Mouse (Mus musculus) left cerebral cortex, postnatal 10 days (tissue): ENCODE measurements at regions not wholly inside any gene's neighbourhood (a gene's known extent, or its start where the extent isn't known, plus 50 kb on each side); places are given as distances from the start of the nearest gene placed in this dataset.

Experiments used
- DNase-seq, 2 experiments: peaks; one replicate each; pipeline ENCODE4 v3.0.0; 2021 to 2022; ENCODE audit warnings: low spot score in 2 of 2, mixed read lengths in 1 of 2; ENCODE audit errors: extremely low spot score in 1 of 2
- intact Hi-C: fragments of 180-260 bp; cut with DNase I; formaldehyde crosslinking; loops from one replicate; pipeline ENCODE4 v1.15.1; 2025

DNA sequence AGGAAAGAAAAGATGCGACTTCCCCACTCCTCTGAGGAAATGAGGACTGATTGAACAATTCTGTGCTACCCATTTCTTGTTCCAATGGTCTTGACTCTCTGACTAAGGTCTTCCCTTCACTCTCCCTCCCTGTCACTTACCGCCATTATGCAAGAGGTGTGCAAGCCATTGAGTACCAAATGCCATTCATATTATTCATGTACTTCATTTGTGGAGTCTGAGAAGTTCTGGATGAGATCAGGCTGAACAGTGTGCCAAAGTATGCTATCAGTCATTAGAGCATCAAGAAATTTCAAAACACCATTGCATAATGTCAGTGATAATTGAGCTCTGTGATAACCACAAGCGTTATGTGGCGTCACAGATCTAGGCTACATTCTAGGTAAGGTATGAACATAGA lies 229.1 kb upstream of the Marcks start:
- no peak for DNase-seq
- intact Hi-C loops = no loop called here

- no peak for DNase-seq
- intact Hi-C loops = no loop called here
These were observed 225.8 kb upstream of the Marcks start for GRCm38 (mm10) chr10:37364506-37364905.

- intact Hi-C loops = no loop called here
- no peak for DNase-seq
These were observed 222.3 kb upstream of the Marcks start for GRCm38 (mm10) chr10:37360985-37361384.

DNA sequence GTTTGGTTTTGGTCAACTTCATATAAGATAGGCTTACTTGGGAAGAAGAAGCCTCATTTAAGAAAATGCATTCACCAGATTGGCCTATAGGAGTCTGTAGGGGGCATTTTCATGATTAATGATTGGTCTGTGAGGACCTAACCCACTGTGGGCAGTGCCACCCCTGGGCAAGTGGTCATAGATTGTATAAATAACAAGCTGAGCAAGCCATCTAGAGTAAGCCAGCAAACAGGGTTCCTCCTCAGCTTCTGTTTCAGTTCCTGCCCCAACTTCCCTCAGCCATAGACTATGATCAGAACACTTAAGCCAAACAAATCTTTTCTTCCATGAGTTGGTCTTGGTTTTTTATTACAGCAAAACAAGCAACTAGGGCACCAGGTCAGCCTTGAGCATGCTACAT lies 220.2 kb upstream of the Marcks start:
- intact Hi-C loops = loop anchor here (5.0 kb wide), 1 partner anchor 222 kb away; the partner anchor contains the start of gene Marcks
- DNase-seq = no peak

GRCm38 (mm10) chr10:37358334-37358733 lies 219.6 kb upstream of the Marcks start:
- no peak for DNase-seq
- intact Hi-C loops = loop anchor here (5.0 kb wide), 1 partner anchor 221 kb away; the partner anchor contains the start of gene Marcks

DNA sequence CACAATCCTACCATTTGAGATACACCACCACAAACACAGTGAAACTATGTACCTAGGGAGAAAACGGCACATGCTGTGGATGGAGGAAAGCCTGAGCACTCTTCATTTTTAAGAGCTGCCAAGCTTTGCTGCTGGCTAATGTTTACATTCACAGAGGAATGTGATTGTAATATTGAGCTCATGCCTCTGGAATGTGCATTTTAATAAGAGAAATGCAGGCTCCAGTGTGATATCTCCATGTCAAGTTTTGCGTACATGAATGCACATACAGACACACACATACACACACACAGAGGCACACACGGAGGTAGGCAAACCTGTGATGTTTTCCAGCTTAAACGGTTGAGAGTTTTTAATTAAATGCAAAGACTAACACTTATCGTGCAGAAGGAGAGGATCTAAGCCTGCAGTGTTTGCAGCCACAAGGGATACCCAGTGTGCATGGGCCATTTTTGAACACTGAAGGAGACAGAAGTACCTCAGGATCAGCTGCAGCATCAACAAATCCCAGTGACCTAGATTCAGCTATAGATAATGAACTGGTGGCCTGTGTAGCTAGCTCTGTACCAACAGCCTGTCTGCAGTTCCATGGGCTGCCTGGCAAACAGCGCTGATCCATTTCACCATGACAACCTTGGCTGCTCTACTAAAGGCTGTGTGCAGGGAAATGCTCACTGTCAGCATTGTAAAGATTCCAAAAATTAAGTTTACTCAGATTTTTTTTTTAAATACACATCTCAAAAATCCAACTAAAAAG lies 218.8 kb upstream of the Marcks start:
- DNase-seq = peak; percentile 48 to 69
- intact Hi-C loops = loop anchor here (5.0 kb wide), 1 partner anchor 220 kb away; the partner anchor contains the start of gene Marcks

- intact Hi-C loops = no loop called here
- DNase-seq = no peak
These were observed 210.5 kb upstream of the Marcks start for GRCm38 (mm10) chr10:37349261-37349660.

DNA sequence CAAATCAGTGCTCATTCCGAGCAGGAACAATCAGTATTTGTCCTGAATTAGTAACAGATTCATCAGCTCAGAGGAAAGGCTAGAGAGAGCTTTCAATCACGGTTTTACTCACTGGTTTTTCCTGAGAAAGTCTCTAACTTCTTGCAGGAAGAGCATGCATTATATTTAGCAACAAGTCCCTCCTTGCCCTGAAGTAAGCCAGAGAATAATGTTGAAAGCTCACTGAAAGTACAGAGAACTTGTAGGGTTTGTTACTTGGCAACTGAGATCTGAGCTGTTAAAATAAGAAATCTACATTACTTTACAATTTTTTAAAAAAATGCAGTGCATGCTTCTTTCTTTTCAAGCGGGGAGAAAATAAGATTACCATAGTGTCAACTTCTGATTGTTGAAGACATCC lies 209.7 kb upstream of the Marcks start:
- intact Hi-C loops = no loop called here
- no peak for DNase-seq

DNA sequence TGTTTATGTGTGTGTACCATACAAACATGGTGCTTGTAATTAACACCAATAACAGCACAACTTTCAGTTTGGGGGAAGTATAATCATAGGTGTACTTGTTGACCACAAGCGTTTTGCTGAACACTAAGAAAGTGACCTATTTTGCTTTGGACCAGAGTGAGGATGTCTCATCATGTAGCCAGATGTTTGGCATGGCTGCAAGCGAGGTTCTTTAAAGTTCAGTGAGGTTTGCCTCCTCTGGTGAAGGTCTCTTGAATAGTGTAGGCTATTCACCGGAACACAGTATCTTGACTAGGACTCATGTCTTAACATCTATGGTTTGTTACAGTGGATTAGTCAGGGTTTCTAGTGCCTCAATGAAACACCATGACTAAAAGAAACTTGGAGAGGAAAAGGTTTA lies 208.9 kb upstream of the Marcks start:
- intact Hi-C loops = no loop called here
- DNase-seq = no peak

DNA sequence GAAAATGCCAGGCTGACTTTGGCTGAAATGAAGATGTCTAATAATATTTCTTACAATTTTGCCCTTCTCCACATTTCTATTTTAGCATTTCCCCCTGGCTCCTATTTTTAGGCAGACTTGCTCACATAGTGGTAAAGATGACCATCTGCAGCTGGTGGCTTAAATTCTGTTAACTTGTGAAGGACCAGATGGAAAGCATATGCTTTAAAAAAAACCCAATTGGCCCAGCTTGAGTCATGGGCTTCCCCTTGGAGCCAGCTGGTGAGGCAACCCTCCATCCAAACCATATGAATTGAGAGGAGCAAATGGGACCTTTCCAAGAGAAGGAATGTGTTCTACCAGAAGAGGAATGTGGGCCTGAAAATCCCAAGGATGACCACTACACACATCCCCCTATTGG lies 204.0 kb upstream of the Marcks start:
- intact Hi-C loops = no loop called here
- DNase-seq = peak; percentile 22 to 44

DNA sequence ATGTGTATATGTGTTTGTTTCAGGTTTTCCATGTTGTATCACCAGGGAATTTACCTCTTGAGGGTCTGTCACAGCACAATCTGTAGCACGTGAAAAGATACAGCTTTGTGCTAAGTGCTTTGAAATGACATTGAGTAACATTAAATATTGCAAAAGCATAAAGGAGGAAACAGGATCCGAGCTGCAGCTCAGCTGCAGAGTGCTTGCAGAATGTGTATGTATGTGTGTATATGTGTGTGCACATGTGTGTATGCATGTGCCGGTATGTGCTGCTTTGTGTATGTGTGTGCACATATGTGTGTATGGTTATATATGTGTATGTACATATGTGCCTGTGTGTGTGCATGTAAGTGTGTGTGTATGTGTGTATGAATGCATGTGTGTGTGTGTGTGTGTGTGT lies 200.9 kb upstream of the Marcks start:
- intact Hi-C loops = no loop called here
- no peak for DNase-seq

DNA sequence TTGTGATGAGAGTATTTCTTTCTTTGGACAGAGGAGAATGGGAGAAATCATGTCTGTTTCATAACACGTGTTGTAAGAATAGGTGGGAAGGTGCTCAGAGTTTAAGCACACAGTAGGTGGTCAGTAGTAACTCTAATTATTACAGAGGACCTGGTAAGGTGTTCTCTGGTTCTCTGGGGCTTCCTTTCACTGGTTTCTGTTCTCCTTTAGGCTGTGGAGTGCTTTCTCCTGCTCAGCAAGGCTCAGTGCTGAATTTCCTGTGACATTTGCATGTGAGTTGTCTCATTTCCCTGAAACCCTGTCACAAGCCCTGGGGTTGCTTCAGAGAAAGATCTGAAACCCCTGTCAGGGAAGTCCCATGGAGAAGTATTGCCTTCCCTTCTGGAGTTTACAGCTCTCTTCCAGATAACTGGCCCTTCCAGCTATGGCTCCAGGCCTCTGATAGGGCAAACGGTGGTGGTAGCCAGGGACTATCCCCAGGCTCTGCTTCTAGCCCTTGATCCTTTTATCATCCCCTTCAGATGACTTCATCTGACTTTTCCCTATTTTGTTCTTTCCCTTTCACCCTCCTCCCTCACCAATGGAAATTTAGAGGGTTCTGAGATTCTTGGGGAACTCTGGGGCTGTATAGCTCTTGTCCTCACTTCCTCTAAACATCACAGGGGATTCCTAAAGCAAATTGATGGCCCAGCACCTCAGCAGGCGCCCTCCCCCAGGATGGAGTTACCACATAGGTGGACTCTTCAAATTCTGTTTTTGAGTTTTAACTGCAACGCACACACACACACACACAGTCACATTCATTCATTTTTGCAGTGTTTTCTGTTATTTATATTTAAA lies 199.6 kb upstream of the Marcks start:
- no peak for DNase-seq
- intact Hi-C loops = no loop called here

GRCm38 (mm10) chr10:37337172-37337620 lies 198.5 kb upstream of the Marcks start:
- intact Hi-C loops = no loop called here
- DNase-seq = peak in 1 of 2 experiments; percentile 34

- DNase-seq = no peak
These were observed 196.4 kb upstream of the Marcks start for GRCm38 (mm10) chr10:37335148-37335547.

GRCm38 (mm10) chr10:37326168-37326534 lies 187.4 kb upstream of the Marcks start:
- DNase-seq = no peak

More at GRCm38 (mm10) chr10:37335148-37335547, 196.4 kb upstream of the Marcks start:
- intact Hi-C loops = no loop called here

GRCm38 (mm10) chr10:37325514-37326167 lies 186.9 kb upstream of the Marcks start:
- no peak for DNase-seq
- intact Hi-C loops = no loop called here

More at GRCm38 (mm10) chr10:37326168-37326534, 187.4 kb upstream of the Marcks start:
- intact Hi-C loops = no loop called here

DNA sequence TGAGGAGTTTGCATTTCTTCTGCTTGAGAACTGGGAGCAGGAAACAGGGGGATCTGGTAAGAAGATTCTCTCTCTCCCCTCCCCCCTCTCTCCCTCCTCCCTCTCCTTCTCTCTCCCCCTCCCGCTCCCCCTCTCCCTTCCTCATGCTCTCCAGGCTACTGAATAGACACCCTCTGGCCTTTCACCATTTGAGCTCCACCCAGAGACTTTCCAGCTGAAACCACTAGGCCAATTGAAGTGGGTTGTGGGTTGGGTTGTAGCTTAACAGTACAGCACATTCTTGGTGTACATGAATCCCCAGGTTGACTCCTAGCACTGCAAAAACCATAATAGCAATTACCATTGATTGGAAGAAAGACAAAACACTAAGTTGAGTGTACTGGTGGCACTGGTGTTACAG lies 185.0 kb upstream of the Marcks start:
- no peak for DNase-seq
- intact Hi-C loops = no loop called here

- intact Hi-C loops = no loop called here
- no peak for DNase-seq
These were observed 184.1 kb upstream of the Marcks start for GRCm38 (mm10) chr10:37322809-37323208.

DNA sequence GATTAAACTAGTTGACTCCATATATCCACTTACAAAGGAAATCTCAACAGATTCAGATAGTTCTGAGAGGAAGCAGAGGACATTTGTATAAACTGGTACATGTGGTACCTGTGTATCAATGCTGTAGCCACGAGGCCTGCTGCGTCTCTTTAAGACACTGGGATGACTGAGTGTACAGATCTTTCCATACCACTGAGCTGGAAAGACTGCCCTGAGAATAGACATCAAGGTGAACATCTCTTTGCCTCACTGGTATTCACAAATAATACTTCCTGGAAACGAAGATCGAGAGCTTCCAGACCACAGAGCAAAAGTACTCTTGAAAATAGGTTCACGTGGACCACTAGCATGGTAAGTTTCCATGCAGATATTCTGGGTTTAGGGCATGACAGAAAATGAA lies 183.6 kb upstream of the Marcks start:
- no peak for DNase-seq

More for the DNA sequence above, 183.6 kb upstream of the Marcks start:
- intact Hi-C loops = no loop called here
